Mouse (Mus musculus): Measurements from ENCODE around the gene Olfr45.
"Not testable (repeated sequence)": the region's sequence is repeated elsewhere in the genome, so short reads cannot be mapped to it uniquely, and the experiment has no call there.

The Olfr45 gene

GRCm38 (mm10) chr7:140681651-140682050, at the start of gene Olfr45:
Olfr45 (plus strand) TSS chr7:140681951.
- DNase-seq (ENCODE audit: low spot score in 2 of 2): no peak

GRCm38 (mm10) chr7:140646152-140646551, 35.6 kb upstream of the Olfr45 start, which contains the start of gene Olfr53:
Olfr53 (plus strand) TSS chr7:140646452.
- DNase-seq (ENCODE audit: low spot score in 2 of 2): no peak

DNA sequence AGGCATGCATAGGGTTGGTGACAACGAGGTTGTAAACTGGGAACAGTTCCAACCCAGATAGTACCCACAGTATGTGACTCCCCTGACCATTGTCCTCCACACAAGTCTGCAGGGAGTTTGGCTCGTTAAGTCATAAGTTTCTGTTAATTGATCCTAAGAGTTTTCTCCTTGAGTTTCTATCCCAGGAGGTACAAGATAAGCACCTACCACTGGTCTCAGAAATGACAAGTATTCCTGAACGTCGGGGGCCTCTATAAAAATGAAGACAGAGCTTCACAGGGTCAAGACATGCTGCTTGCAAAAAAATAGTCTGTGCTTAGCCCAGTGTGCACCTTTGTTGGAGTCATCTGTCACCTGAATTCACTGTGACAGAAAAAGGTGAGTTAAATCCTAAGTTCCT, 22.1 kb upstream of the Olfr45 start, which contains the start of gene Olfr539:
TSS of gene Olfr539 (plus strand) at position 301 of the 400 bp plus-strand sequence.
- DNase-seq (ENCODE audit: low spot score in 2 of 2): no peak

GRCm38 (mm10) chr7:140670693-140671092, 11.1 kb upstream of the Olfr45 start:
- not testable (repeated sequence) for DNase-seq (ENCODE audit: low spot score in 2 of 2)

DNA sequence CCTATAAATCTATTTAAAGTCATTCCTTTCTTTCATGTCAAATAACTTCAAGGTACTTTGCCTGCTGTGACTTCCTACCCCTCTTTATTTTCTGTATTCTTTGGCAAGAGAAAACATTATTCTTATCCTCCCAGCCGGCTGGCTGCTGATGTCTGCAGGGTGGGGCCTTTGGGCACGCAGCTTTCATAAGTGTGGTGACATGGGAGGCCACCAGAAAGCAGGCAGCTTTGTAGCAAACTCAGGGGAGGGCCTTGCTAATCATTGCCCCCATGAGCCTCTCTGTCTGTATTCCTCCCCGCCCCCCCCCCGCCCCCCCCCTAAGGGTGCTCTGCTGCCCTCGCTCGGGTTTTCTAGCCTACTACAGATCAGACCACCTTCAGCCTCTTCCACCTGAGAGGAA, 5.9 kb upstream of the Olfr45 start:
- DNase-seq (ENCODE audit: low spot score in 2 of 2): no peak

DNA sequence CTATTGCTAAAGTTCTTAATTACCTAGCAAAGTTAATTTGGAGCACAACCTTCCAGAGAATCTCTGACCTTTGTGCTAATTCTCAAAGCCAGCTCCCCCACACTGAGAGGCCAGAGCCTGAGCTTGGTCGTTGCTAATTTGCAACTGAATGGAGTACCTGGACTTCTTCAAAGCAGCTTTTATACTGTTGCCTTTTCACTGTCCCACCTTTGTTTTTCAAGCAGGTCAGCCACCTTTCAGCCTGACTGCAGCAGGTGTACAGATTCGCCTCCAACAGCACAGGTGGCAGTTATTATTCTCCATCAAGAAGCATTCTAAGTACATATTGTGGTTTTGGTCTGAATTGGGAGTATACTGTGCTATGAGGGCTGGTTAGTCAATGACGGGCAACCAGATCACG, 2.2 kb upstream of the Olfr45 start:
- not testable (repeated sequence) for DNase-seq (ENCODE audit: low spot score in 2 of 2)

- no peak for DNase-seq (ENCODE audit: low spot score in 2 of 2)
Observed at GRCm38 (mm10) chr7:140696967-140697366, 15.2 kb downstream of the Olfr45 start, which contains the start of gene Olfr541. Olfr541 (plus strand) TSS chr7:140697267.

DNA sequence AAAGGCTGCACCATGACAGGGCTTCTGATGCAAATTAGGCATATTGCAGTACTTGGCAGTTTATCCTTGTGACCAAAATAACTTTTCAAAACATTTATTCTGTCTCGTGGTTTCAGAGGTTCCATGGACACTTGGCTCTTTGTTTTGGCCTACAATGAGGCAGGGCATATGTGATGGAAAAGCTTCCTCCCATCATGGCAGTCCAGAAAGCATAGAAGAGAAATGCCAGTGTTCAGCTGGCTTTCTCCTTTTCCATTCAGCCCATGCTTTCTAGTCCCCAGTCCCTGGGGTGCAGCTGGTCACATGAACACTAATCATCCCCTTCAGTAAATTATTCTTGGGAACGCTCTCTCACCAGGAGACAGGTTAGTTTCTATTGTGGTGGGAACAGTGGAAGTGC, 24.6 kb downstream of the Olfr45 start:
- DNase-seq (ENCODE audit: low spot score in 2 of 2): no peak

- no peak for DNase-seq (ENCODE audit: low spot score in 2 of 2)
Observed at GRCm38 (mm10) chr7:140707536-140708284, 26.0 kb downstream of the Olfr45 start.

GRCm38 (mm10) chr7:140717155-140718055, 35.7 kb downstream of the Olfr45 start:
- no peak for DNase-seq (ENCODE audit: low spot score in 2 of 2)

DNA sequence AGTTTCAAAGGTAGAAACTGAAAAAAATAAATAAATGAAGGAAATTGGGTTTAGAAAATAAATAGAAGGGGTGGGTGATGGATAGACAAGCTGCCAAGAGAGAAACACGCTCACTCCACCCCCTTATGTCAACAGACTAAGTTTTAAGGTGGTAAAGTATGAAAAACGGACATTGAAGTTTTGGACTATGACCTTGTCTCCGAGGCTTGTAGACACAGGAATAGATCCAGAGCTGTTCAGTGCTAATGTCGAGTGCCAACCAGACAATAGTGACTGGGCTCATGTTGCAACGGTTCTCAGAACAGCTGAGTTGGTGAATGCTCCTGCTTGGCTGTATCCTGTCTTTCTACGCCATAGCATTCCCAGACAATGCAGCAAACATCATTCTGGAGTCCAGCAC, 39.3 kb downstream of the Olfr45 start:
- no peak for DNase-seq (ENCODE audit: low spot score in 2 of 2)

- no peak for DNase-seq (ENCODE audit: low spot score in 2 of 2)
Observed at GRCm38 (mm10) chr7:140725558-140725957, 43.8 kb downstream of the Olfr45 start.

DNA sequence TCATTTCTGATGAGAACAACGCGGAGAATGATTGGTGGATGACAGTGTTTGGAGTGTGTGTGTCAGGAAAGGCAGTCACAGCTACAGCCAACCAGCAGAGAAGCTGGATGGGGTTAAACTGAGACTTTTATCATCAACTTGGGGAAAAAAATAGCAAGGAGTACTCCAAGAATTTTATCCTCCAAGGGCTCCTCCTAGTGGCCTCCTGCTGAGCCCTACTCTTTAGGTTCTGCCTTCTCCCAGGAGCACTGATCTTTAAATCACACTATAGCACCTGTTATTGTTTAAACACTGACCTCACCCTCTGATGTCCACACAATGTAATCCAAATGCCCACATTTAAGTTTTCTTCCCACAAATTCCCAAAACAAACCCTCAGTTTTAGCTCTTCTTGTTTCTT, 51.4 kb downstream of the Olfr45 start:
- no peak for DNase-seq (ENCODE audit: low spot score in 2 of 2)

Measured in spleen, postnatal 4 days (tissue).